Mouse (Mus musculus) gastrocnemius, postnatal 36 days (tissue): Measurements from ENCODE around the gene Gm20908. TPM values are rescaled to one million over a fixed set of nuclear protein-coding genes. Genes with fewer than 3 reads are reported as not detected.
"Not testable (repeated sequence)": the region's sequence is repeated elsewhere in the genome, so short reads cannot be mapped to it uniquely, and the experiment has no call there.

ENCODE experiments used
- DNase-seq, 2 experiments: peaks; one replicate each; pipeline ENCODE4 v3.0.0; 2022
- intact Hi-C: fragments of 180-260 bp; cut with DNase I; formaldehyde crosslinking; loops from one replicate; pipeline ENCODE4 v1.15.1; 2025
- long read RNA-seq, 2 experiments: library from polyadenylated mRNA; stranded (forward); transcript quantifications; one replicate each; pipeline ENCODE4 v2.0.0; 2021
- total RNA-seq, 2 experiments: library from RNA; stranded (reverse); gene quantifications; 2 replicates each; pipeline ENCODE4 v1.2.3; 2021

Gm20908 gene
- total RNA-seq: not detected
- long read RNA-seq, experiment 1: 0 reads
- long read RNA-seq, experiment 2: 0 reads

DNA sequence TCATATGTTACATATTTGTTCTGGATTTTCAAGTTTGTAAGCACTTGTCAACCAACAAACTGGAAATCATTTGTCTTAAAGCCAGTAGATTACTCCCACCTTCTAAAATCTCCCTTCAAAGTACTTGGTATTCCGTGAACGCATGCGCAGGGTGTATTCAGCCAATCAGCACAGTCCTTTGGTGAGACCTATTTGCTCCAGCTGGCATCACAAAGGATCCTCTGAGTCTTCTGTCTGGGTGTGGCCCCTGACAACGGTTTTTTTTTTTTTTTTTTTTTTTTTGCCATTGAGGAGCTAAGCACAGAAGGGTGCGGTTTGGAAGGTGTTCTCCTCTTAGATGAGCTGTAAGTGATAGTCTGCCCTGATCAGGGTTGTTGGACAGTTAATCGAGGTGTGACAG is at the start of gene Gm20908:
TSS of gene Gm20908 (plus strand) at position 301 of the 400 bp plus-strand sequence.
- intact Hi-C loops, DNase-seq: not testable (repeated sequence)
